Mouse (Mus musculus): ENCODE measurements around the gene Evi5. TPM values are rescaled to one million over a fixed set of nuclear protein-coding genes. Genes with fewer than 3 reads are reported as not detected.

Gene Evi5
- total RNA-seq, 2 experiments from 2014 or later, result 54.0 to 58.4 TPM

- DNase-seq, result peak; percentile 48
These were observed 125.5 kb downstream of the Evi5 start for GRCm38 (mm10) chr5:107749229-107749916.

GRCm38 (mm10) chr5:107739023-107739422 is 135.9 kb downstream of the Evi5 start:
- DNase-seq, result no peak

GRCm38 (mm10) chr5:107738296-107738695 is 136.6 kb downstream of the Evi5 start:
- DNase-seq, result no peak

- DNase-seq, result no peak
These were observed 138.7 kb downstream of the Evi5 start for GRCm38 (mm10) chr5:107736171-107736570.

GRCm38 (mm10) chr5:107731844-107732243 is 143.1 kb downstream of the Evi5 start:
- DNase-seq, result no peak

GRCm38 (mm10) chr5:107731408-107731807 is 143.5 kb downstream of the Evi5 start:
- DNase-seq, result no peak

GRCm38 (mm10) chr5:107727007-107727402 is 147.9 kb downstream of the Evi5 start:
- no peak for DNase-seq

- DNase-seq, result peak; percentile 20
These were observed 148.5 kb downstream of the Evi5 start for GRCm38 (mm10) chr5:107726281-107727006.

- peak; percentile 18 for DNase-seq
These were observed 149.3 kb downstream of the Evi5 start, which contains the start of gene Gfi1 for GRCm38 (mm10) chr5:107725435-107726261. Gfi1 (minus strand) TSS chr5:107726036.

- DNase-seq, result peak; percentile 20
These were observed 150.1 kb downstream of the Evi5 start for GRCm38 (mm10) chr5:107724661-107725434.

GRCm38 (mm10) chr5:107723541-107724511 is 151.1 kb downstream of the Evi5 start:
- no peak for DNase-seq

- peak; percentile 19 for DNase-seq
These were observed 152.0 kb downstream of the Evi5 start for GRCm38 (mm10) chr5:107722661-107723532.

- no peak for DNase-seq
These were observed 153.3 kb downstream of the Evi5 start for GRCm38 (mm10) chr5:107721638-107722011.

GRCm38 (mm10) chr5:107720991-107721637 is 153.8 kb downstream of the Evi5 start:
- DNase-seq, result no peak

GRCm38 (mm10) chr5:107720511-107720910 is 154.4 kb downstream of the Evi5 start:
- DNase-seq, result no peak

- no peak for DNase-seq
These were observed 155.1 kb downstream of the Evi5 start for GRCm38 (mm10) chr5:107719786-107720185.

GRCm38 (mm10) chr5:107719209-107719608 is 155.7 kb downstream of the Evi5 start:
- no peak for DNase-seq

GRCm38 (mm10) chr5:107717871-107718361 is 157.0 kb downstream of the Evi5 start:
- no peak for DNase-seq

GRCm38 (mm10) chr5:107711689-107712088 is 163.2 kb downstream of the Evi5 start:
- DNase-seq, result no peak

Data from adrenal gland, postnatal 10 days (tissue).